Mouse (Mus musculus): Measurements from ENCODE around the gene Olfr1425.
"Not testable (repeated sequence)": the region's sequence is repeated elsewhere in the genome, so short reads cannot be mapped to it uniquely, and the experiment has no call there.

The Olfr1425 gene

GRCm38 (mm10) chr19:12077631-12078030, at the start of gene Olfr1425:
TSS of gene Olfr1425 (minus strand) at chr19:12077731.
- not testable (repeated sequence) for DNase-seq (ENCODE audit: low spot score)

DNA sequence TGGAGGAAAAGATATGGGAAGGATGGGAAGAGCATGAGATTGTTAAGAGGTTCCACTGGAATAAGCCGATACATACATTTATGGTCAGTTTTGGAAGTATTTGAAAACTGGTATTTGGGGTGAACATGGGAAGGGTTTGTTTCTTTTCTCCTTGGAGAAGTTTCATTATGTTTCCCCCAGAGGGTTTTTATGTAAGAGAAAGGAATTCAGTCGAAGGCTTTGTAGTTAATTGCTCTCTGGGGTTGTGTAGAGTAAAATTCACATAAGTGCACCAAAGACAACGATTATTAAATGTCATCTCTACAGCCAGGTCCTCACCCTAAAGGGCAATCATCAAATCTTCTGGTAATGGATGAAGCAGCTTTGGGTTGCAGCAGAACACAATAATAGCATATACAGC, 45.6 kb upstream of the Olfr1425 start, which contains the start of gene Olfr76:
TSS of gene Olfr76 (minus strand) at position 101 of the 400 bp plus-strand sequence.
- DNase-seq (ENCODE audit: low spot score) = no peak

DNA sequence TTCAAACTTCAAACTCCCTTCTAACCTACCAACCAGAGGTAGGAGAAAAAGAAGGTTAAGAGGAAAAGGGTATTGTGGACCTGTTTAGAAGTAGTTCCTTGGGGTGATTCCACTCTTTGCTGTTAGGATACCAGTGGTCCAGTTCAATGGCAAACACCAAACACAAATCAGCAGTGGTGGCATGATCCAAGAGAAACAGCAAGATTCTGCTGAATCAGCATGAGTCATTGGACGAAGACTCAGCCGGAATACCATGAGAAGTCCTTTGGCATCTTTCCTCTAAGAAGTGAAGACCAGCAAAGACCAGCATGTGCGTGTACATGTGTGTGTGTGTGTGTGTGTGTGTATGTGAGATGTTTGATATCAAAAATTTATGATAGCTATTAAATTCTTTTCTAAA, 38.9 kb upstream of the Olfr1425 start:
- no peak for DNase-seq (ENCODE audit: low spot score)

- no peak for DNase-seq (ENCODE audit: low spot score)
Measured at GRCm38 (mm10) chr19:12115797-12116196, 38.3 kb upstream of the Olfr1425 start, which contains the start of gene Olfr1428. TSS of gene Olfr1428 (minus strand) at chr19:12115897.

DNA sequence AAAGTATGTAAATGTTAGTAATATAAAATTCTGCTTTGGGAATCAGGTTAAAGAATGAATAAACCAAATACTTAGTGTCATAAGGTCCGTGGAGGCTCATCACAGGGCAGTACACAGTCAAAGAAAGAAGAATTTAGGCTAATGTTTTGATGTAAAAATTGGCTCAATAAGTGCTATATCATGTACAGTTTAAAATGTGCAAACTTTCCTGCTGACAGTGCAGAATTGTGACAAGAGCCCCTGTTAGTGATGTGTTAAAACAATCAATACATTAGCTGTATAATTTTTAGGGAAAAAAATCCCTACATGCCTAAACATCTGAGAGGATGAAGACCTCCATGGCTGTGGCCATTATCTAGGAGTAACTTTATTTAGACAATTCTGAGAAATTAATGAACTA, 36.3 kb upstream of the Olfr1425 start:
- DNase-seq (ENCODE audit: low spot score) = no peak

DNA sequence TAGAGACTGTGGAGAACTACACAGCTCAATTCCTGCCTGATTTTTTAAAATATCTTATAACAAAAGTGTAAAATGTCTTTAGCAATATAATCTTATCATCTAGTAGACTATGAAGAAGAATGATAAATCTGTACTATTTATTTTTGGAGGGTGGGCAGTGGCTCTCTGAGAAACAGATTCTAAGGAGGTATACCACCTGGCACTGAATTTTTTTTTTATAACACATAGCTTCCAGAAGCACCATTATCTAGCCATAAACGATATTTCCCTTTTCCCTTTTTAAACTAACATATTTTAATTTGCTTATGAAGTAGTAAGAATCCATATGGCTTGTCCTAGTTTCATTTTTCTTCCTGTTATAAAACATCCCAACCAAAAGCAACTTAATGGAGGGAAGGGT, 27.0 kb upstream of the Olfr1425 start:
- no peak for DNase-seq (ENCODE audit: low spot score)

GRCm38 (mm10) chr19:12103234-12103633, 25.7 kb upstream of the Olfr1425 start, which contains the start of gene Olfr1427:
TSS of gene Olfr1427 (minus strand) at chr19:12103334.
- DNase-seq (ENCODE audit: low spot score) = no peak

- DNase-seq (ENCODE audit: low spot score) = no peak
Measured at GRCm38 (mm10) chr19:12091913-12092312, 14.4 kb upstream of the Olfr1425 start, which contains the start of gene Olfr1426. TSS of gene Olfr1426 (minus strand) at chr19:12092013.

DNA sequence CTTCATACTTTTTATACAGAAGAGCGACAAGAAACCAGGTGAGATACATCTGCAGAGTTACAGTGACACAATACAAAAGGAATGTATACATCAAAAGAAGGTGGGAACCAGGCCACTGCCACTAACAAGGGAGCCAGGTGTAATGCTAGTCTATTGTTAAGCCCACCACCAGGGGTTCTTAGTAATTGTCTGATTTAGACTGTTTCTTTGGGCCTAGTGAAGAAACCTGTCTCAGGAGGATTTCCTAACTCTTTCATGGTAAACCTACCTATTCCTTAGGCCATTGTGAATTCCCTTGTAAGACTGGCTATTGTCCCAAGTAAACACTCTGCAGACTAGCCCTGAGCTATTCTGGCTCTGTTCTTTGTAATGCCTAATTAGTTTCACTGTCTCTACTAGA, 8.0 kb downstream of the Olfr1425 start:
- not testable (repeated sequence) for DNase-seq (ENCODE audit: low spot score)

DNA sequence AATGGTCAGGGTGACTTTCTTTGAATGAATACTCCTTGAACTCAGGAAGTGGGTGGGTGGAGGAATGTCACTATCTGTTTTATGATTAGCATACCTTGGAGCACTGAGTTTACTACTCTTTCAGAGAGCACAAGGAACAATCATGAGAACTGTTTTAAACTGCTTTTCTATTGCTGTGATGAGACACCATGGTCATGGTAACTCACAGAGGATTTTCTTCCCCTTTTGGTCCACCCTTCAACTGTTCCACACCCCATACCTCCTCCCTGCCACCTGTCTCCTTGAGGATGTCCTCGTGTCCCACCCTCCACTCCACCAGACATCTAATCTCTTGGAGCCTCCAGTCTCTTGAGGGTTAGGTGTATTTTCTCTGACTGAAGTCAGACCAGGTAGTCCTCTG, 9.7 kb downstream of the Olfr1425 start:
- not testable (repeated sequence) for DNase-seq (ENCODE audit: low spot score)

- DNase-seq (ENCODE audit: low spot score) = not testable (repeated sequence)
Measured at GRCm38 (mm10) chr19:12062582-12062981, 14.9 kb downstream of the Olfr1425 start, which contains the start of gene Olfr1424. TSS of gene Olfr1424 (minus strand) at chr19:12062682.

DNA sequence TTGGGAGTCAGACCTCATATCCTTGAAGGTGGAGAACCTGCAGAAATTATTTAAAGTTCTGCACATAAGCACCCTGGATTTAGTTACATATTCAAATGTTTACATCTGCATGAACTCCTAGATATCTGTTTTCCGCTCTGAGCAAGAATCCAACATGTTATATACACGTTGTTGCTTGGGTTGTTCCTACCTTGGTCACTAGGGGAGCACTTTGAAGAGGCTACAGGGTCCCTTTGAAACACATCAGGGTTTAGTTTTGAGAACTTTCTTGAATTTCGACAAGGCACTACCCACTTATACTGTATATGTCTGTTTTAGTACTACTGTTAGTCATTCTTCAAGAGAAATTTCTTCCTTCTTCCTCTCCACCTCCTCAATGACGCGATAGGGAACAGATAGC, 34.4 kb downstream of the Olfr1425 start:
- DNase-seq (ENCODE audit: low spot score) = no peak

DNA sequence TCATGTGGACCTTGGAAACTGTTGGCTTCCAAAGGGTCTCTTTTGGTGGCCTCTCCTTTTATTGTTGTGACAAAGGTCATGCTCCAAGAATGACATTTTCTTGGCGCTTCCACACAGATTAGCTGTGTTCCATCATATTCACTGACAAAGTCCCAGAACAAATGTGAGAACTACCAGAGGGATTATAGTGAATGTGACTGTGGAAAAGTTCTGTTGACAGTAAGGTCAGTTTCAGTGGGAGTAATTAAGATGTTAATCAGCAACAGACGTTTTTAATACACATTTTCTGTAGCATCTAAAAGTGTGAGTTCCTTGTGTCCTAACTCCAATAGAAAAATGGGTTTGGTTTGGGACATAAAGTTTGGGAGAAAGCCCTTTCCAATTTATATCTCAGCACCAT, 36.3 kb downstream of the Olfr1425 start, which contains the start of gene Olfr1423:
TSS of gene Olfr1423 (minus strand) at position 101 of the 400 bp plus-strand sequence.
- no peak for DNase-seq (ENCODE audit: low spot score)

GRCm38 (mm10) chr19:12037727-12038126, 39.8 kb downstream of the Olfr1425 start:
- DNase-seq (ENCODE audit: low spot score) = no peak

DNA sequence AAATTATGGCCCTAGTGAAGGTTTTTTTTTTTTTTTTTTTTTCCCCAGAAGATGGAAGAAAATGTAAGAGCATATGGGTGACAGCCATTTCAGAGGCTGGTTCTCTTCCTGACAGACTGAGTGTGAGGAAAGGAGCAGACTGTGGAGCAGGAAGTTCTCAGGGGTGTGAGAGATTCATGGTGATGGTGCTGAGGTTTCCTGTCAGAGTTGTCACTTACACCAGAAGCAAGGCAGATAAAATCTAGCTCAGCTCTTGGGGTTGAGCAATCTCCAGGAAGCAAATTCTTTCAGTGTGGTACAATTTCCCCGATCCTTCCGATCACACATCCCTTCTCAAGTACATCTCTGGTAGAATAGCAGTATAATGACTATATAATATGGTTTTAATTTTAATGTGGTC, 50.9 kb downstream of the Olfr1425 start:
- no peak for DNase-seq (ENCODE audit: low spot score)

- no peak for DNase-seq (ENCODE audit: low spot score)
Measured at GRCm38 (mm10) chr19:12025333-12025732, 52.2 kb downstream of the Olfr1425 start.

GRCm38 (mm10) chr19:12024149-12024548, 53.4 kb downstream of the Olfr1425 start:
- DNase-seq (ENCODE audit: low spot score) = no peak
